Mouse (Mus musculus) bone marrow, adult 2 months (tissue): ENCODE measurements at regions not wholly inside any gene's neighbourhood (a gene's known extent, or its start where the extent isn't known, plus 50 kb on each side); places are given as distances from the start of the nearest gene placed in this dataset.

Experiments used
- CTCF ChIP-seq: fragments of 200-500 bp; IDR thresholded peaks from 2 replicates; pipeline ENCODE4 v1.5.1; 2011; ENCODE audit warnings: low read length, control low read depth; ENCODE audit not compliant: control insufficient read depth, insufficient read depth
- POLR2A ChIP-seq: fragments of 200-500 bp; IDR thresholded peaks from 2 replicates; pipeline ENCODE4 v1.6.1; 2011; ENCODE audit warnings: low read depth, mild to moderate bottlenecking, control low read depth, low read length, borderline replicate concordance; ENCODE audit not compliant: control insufficient read depth

DNA sequence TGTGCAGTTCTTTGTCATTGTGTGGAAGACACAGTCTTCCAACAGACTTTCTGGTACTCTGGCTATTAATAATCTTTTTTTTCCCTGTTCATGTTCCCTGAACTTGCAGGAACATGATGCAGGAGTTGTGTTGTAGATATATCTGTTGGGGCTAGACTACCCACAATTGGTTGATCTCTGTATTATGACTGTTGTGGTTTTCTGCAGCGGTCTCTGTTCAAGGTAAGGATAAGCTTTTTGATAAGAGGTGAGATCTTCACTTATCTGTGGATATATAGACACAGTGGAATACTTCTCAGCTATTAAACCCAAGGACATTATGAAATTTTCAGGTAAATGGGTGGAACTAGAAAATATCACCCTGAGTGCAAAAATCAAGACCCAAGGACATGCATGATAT, 143.2 kb upstream of the Itga4 start:
- TF ChIP-seq POLR2A (no peak), CTCF (no peak)
